Mouse (Mus musculus) thymus, adult 2 months (tissue): ENCODE measurements at regions not wholly inside any gene's neighbourhood (a gene's known extent, or its start where the extent isn't known, plus 50 kb on each side); places are given as distances from the start of the nearest gene placed in this dataset.

Source experiments
- DNase-seq: peaks from one replicate; pipeline ENCODE4 v3.0.0; 2021
- H3K27ac ChIP-seq: fragments of 200-500 bp; 2 replicates; pipeline ENCODE4 v1.5.1; 2012; ENCODE audit warnings: low read length, control low read depth; ENCODE audit not compliant: control insufficient read depth, insufficient read depth
- H3K27me3 ChIP-seq: fragments of 200-500 bp; 2 replicates; pipeline ENCODE4 v1.6.1; 2012; ENCODE audit warnings: mild to moderate bottlenecking, low read length, moderate library complexity, mixed read lengths; ENCODE audit not compliant: control insufficient read depth, insufficient read depth
- H3K36me3 ChIP-seq: fragments of 200-500 bp; 2 replicates; pipeline ENCODE4 v1.6.1; 2012; ENCODE audit warnings: mild to moderate bottlenecking, low read length, moderate library complexity; ENCODE audit not compliant: control insufficient read depth, insufficient read depth
- H3K4me1 ChIP-seq: fragments of 200-500 bp; replicated peaks from 2 replicates; pipeline ENCODE4 v1.6.1; 2012; ENCODE audit warnings: low read length; ENCODE audit not compliant: control insufficient read depth, insufficient read depth
- H3K4me3 ChIP-seq: fragments of 200-500 bp; 2 replicates; pipeline ENCODE4 v1.5.1; 2012; ENCODE audit warnings: mild to moderate bottlenecking, low read length, control low read depth, moderate library complexity; ENCODE audit not compliant: control insufficient read depth, insufficient read depth
- CTCF ChIP-seq: fragments of 200-500 bp; IDR thresholded peaks from 2 replicates; pipeline ENCODE4 v1.5.1; 2012; ENCODE audit warnings: mild to moderate bottlenecking, control low read depth, low read length, moderate library complexity, borderline replicate concordance; ENCODE audit not compliant: control insufficient read depth, poor library complexity, insufficient read depth; ENCODE audit errors: extremely low read depth
- POLR2A ChIP-seq: fragments of 200-500 bp; IDR thresholded peaks from 2 replicates; pipeline ENCODE4 v1.6.1; 2012; ENCODE audit warnings: mild to moderate bottlenecking, low read length, control low read depth, moderate library complexity; ENCODE audit not compliant: control insufficient read depth, poor library complexity, insufficient read depth; ENCODE audit errors: extremely low read depth
- WGBS: fragments of 180-500 bp; shearing (Covaris S2); methylation state at CpG from one replicate; pipeline ENCODE4 v1.1.7; 2018; 5-methylcytosine and 5-hydroxymethylcytosine counted together

GRCm38 (mm10) chr1:193588477-193589464 is 218.7 kb upstream of the Camk1g start:
- Histone ChIP-seq H3K36me3 (no peaks in the 10 kb centered on the region), H3K27me3 (no peaks in the 10 kb centered on the region), H3K4me3 (no peak overlapping the region), H3K4me1 (no peaks in the 10 kb centered on the region), H3K27ac (no peak overlapping the region)
- DNase-seq = peak; percentile 68
- WGBS = 40% methylated on average over 12 of the region's 12 CpGs
- TF ChIP-seq CTCF (peak; percentile 61; the same call in 1 of the 2 replicates), POLR2A (no peak)

GRCm38 (mm10) chr1:193587317-193587716 is 217.2 kb upstream of the Camk1g start:
- H3K27ac ChIP-seq = no peak overlapping the region
- no peaks in the 10 kb centered on the region for H3K4me1 ChIP-seq
- 83% methylated on average over 2 of the region's 2 CpGs for WGBS

GRCm38 (mm10) chr1:193586896-193587295 is 216.8 kb upstream of the Camk1g start:
- TF ChIP-seq POLR2A (no peak), CTCF (no peak)
- H3K4me3 ChIP-seq = no peak overlapping the region
- WGBS = 81% methylated on average over 6 of the region's 6 CpGs
- H3K27me3 ChIP-seq = no peaks in the 10 kb centered on the region
- H3K27ac ChIP-seq = no peak overlapping the region
- no peaks in the 10 kb centered on the region for H3K4me1 ChIP-seq
- H3K36me3 ChIP-seq = no peaks in the 10 kb centered on the region
- no peak for DNase-seq

More at GRCm38 (mm10) chr1:193587317-193587716, 217.2 kb upstream of the Camk1g start:
- H3K36me3 ChIP-seq = no peaks in the 10 kb centered on the region
- no peak for DNase-seq
- H3K27me3 ChIP-seq = no peaks in the 10 kb centered on the region
- no peak overlapping the region for H3K4me3 ChIP-seq
- TF ChIP-seq CTCF (no peak), POLR2A (no peak)

- H3K27me3 ChIP-seq = no peaks in the 10 kb centered on the region
- no peak overlapping the region for H3K27ac ChIP-seq
- no peak for DNase-seq
- 100% methylated on average over 2 of the region's 2 CpGs for WGBS
- H3K4me1 ChIP-seq = no peaks in the 10 kb centered on the region
- H3K4me3 ChIP-seq = no peak overlapping the region
- no peaks in the 10 kb centered on the region for H3K36me3 ChIP-seq
- no peak for TF ChIP-seq POLR2A
- no peak for TF ChIP-seq CTCF
Measured at GRCm38 (mm10) chr1:193583791-193584190, 213.7 kb upstream of the Camk1g start.

- Histone ChIP-seq H3K27me3 (no peaks in the 10 kb centered on the region), H3K4me1 (no peaks in the 10 kb centered on the region), H3K36me3 (no peaks in the 10 kb centered on the region), H3K4me3 (no peak overlapping the region), H3K27ac (no peak overlapping the region)
- DNase-seq = no peak
- WGBS = 65% methylated on average over 4 of the region's 4 CpGs
- TF ChIP-seq POLR2A (no peak), CTCF (no peak)
Measured at GRCm38 (mm10) chr1:193580393-193580792, 210.3 kb upstream of the Camk1g start.

- H3K27me3 ChIP-seq = no peaks in the 10 kb centered on the region
- TF ChIP-seq CTCF (no peak), POLR2A (no peak)
- WGBS = 96% methylated on average over 3 of the region's 3 CpGs
- H3K4me1 ChIP-seq = no peaks in the 10 kb centered on the region
- no peaks in the 10 kb centered on the region for H3K36me3 ChIP-seq
- H3K27ac ChIP-seq = no peak overlapping the region
- H3K4me3 ChIP-seq = no peak overlapping the region
- no peak for DNase-seq
Measured at GRCm38 (mm10) chr1:193579671-193580070, 209.6 kb upstream of the Camk1g start.

GRCm38 (mm10) chr1:193578661-193579175 is 208.6 kb upstream of the Camk1g start:
- 93% methylated on average over 2 of the region's 2 CpGs for WGBS
- DNase-seq = no peak

More at GRCm38 (mm10) chr1:193578661-193579175, 208.6 kb upstream of the Camk1g start:
- no peak for TF ChIP-seq CTCF
- TF ChIP-seq POLR2A = no peak
- no peak overlapping the region for H3K27ac ChIP-seq
- H3K4me3 ChIP-seq = no peak overlapping the region
- H3K27me3 ChIP-seq = no peaks in the 10 kb centered on the region
- H3K4me1 ChIP-seq = no peaks in the 10 kb centered on the region
- no peaks in the 10 kb centered on the region for H3K36me3 ChIP-seq
